Mouse (Mus musculus) lung, embryonic 14.5 days (tissue): ENCODE measurements around the gene Zfp965. TPM values are rescaled to one million over a fixed set of nuclear protein-coding genes. Genes with fewer than 3 reads are reported as not detected.
"Not testable (repeated sequence)": the region's sequence is repeated elsewhere in the genome, so short reads cannot be mapped to it uniquely, and the experiment has no call there.

Source experiments
- ATAC-seq: fragments of 200-750 bp; cut with Nextera tagmentation; 2 replicates; pipeline ENCODE4 v1.8.0; 2017; ENCODE audit warnings: mild to moderate bottlenecking, moderate TSS enrichment, moderate library complexity; ENCODE audit not compliant: insufficient read depth
- DNase-seq: peaks from one replicate; pipeline ENCODE4 v3.0.0-alpha.2; 2015
- H3K27ac ChIP-seq: fragments of 300-500 bp; sonication (generic); 2 replicates; pipeline ENCODE4 v1.5.1; 2014; ENCODE audit warnings: low read depth, mild to moderate bottlenecking, moderate library complexity
- H3K27me3 ChIP-seq: fragments of 300-500 bp; sonication (generic); 2 replicates; pipeline ENCODE4 v1.6.1; 2014; ENCODE audit warnings: low read length, control low read depth; ENCODE audit not compliant: insufficient read depth
- H3K36me3 ChIP-seq: fragments of 300-500 bp; sonication (generic); 2 replicates; pipeline ENCODE4 v1.6.1; 2014; ENCODE audit warnings: control low read depth; ENCODE audit not compliant: insufficient read depth
- H3K4me1 ChIP-seq: fragments of 300-500 bp; sonication (generic); 2 replicates; pipeline ENCODE4 v1.6.1; 2014; ENCODE audit warnings: antibody characterized with exemption, control low read depth; ENCODE audit not compliant: insufficient read depth
- H3K4me2 ChIP-seq: fragments of 300-500 bp; sonication (generic); 2 replicates; pipeline ENCODE4 v1.6.1; 2014; ENCODE audit warnings: mild to moderate bottlenecking
- H3K4me3 ChIP-seq: fragments of 300-500 bp; sonication (generic); 2 replicates; pipeline ENCODE4 v1.5.1; 2014; ENCODE audit warnings: low read depth, low read length
- H3K9ac ChIP-seq: fragments of 300-500 bp; sonication (generic); 2 replicates; pipeline ENCODE4 v1.6.1; 2014
- H3K9me3 ChIP-seq: fragments of 300-500 bp; sonication (generic); 2 replicates; pipeline ENCODE4 v1.6.1; 2016; ENCODE audit warnings: low read depth, low read length, control low read depth
- WGBS: fragments of 180-500 bp; shearing (Covaris S2); extraction: QIAGEN DNeasy Blood & Tissue Kit; methylation state at CpG from one replicate; pipeline ENCODE4 v1.1.7; 2014; 5-methylcytosine and 5-hydroxymethylcytosine counted together
- polyA plus RNA-seq: library from polyadenylated mRNA; unstranded; fragments of >200 nt; fragmentation: Nextera tagmentation; extraction: Ambion mirVana; gene quantifications from 2 replicates; pipeline ENCODE4 v1.2.1, GENCODE M21; 2014

Gene Zfp965
- 6.6 and 8.4 TPM in 2 replicates for polyA plus RNA-seq

- H3K4me3 ChIP-seq, H3K27me3 ChIP-seq, DNase-seq, H3K27ac ChIP-seq, H3K9me3 ChIP-seq, H3K4me1 ChIP-seq, H3K36me3 ChIP-seq, H3K9ac ChIP-seq, H3K4me2 ChIP-seq, ATAC-seq: not testable (repeated sequence)
- no CpG with 5 or more reads among the region's 6 CpGs for WGBS
Observed at GRCm38 (mm10) chr2:175469685-175470084, at the start of gene Zfp965. Gene Zfp965, plus strand, starts transcription at chr2:175469985.

- not testable (repeated sequence) for H3K9ac ChIP-seq, H3K36me3 ChIP-seq, ATAC-seq, DNase-seq, H3K4me2 ChIP-seq, H3K9me3 ChIP-seq, H3K27ac ChIP-seq, H3K4me1 ChIP-seq, H3K27me3 ChIP-seq, H3K4me3 ChIP-seq
- no CpG with 5 or more reads among the region's 4 CpGs for WGBS
Observed at GRCm38 (mm10) chr2:175435707-175436106, 34.1 kb upstream of the Zfp965 start, which contains the start of gene Gm4724. Gene Gm4724, minus strand, starts transcription at chr2:175435807.

Other genes with a start within 250 kb of the Zfp965 start
- gene Gm14440, start 194.9 kb upstream of the Zfp965 start, polyA plus RNA-seq: 5.5 and 5.9 TPM in 2 replicates
- 23.8 and 24.0 TPM in 2 replicates for gene Gm4631, start 131.8 kb upstream of the Zfp965 start, polyA plus RNA-seq
- 5.4 and 7.2 TPM in 2 replicates for gene Zfp968, start 97.5 kb upstream of the Zfp965 start, polyA plus RNA-seq
- 11.5 and 12.7 TPM in 2 replicates for gene Gm4724, start 34.2 kb upstream of the Zfp965 start, polyA plus RNA-seq
- not detected in 2 replicates for gene Gm11007, start 174.0 kb downstream of the Zfp965 start, polyA plus RNA-seq
- gene Zfp969, start 233.7 kb downstream of the Zfp965 start, polyA plus RNA-seq: 27.8 and 34.1 TPM in 2 replicates